Comparison of ENCODE assay signal across 9 mouse cellular contexts in the genomic region with DNA sequence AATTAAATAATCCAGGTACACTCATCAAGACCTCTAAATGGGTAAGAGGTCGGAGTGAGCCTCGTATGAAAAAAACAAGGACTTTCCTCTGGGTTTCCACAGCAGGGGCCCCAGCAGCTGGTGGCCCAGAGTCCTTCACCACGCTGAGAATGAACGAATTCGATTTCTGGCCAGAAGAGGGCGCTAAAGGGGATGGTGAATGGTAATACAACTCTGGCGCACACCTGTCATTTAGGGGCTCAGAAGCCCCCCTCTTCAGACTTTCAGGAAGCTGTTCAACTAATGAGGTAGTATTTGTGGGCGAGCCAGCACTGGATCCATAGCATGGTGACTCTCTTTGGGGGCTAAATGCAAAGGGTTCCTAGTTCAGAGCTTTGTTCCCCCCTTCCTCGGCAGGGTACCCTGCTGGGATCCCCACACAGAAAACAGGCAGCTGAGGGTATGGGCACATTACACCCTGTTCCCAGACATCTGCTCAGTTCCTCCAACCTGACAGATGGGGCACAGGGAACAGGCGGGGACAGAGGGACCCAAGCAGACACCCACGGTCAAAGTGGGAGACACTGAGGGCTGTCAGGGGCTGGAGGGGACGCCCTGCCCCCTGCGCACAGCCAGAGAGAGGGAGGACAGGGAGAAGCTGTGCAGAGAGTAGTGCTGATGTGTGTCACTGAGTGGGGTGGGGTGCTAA. TPM values are rescaled to one million over a fixed set of nuclear protein-coding genes. Genes with fewer than 3 reads are reported as not detected.
DNase-seq lines count a peak whose midpoint lies in the region; ATAC-seq and TF ChIP-seq lines count a peak whose summit lies in the region.
"Had no signal": no experiment of that assay in that cellular context is flagged by ENCODE, and none has a peak within 500 bp of the region (broad histone marks: within the 10 kb centered on the region; RNA-seq: fewer than 3 reads in every experiment).

No protein-coding gene starts in this region.

- H3K9ac ChIP-seq in forebrain, embryonic 11.5 days (ENCODE audit: low read length): no peak overlapping the region
- no peak overlapping the region for H3K9ac ChIP-seq in midbrain, embryonic 13.5 days (replicated peaks)

- no peak overlapping the region for H3K27ac ChIP-seq in bone marrow macrophage, adult 2 months (ENCODE audit: insufficient read depth, low read depth, low read length)
- H3K27ac ChIP-seq in forebrain, embryonic 11.5 days (ENCODE audit: low read depth, low read length): no peak overlapping the region
- H3K27ac ChIP-seq in midbrain, embryonic 13.5 days: no peak overlapping the region

- DNase-seq in heart, adult 18-20 months: peak; percentile 28 to 76
- DNase-seq in heart, postnatal 25 days (ENCODE audit: low spot score): no peak
- peak; percentile 59 for DNase-seq in CD4-positive helper T cell, adult 2 months (ENCODE audit: low read depth, low spot score)
- peak; percentile 72 for DNase-seq in forebrain, embryonic 11.5 days (ENCODE audit: low spot score)
- peak; percentile 69 to 70 for DNase-seq in layer of hippocampus, adult 8-10 months (ENCODE audit: low spot score in 2 of 2)
- peak; percentile 69 for DNase-seq in thymus, postnatal 25 days

- H3K4me2 ChIP-seq in forebrain, embryonic 11.5 days (ENCODE audit: low read depth, low read length, severe bottlenecking): no peak overlapping the region
- H3K4me2 ChIP-seq in midbrain, embryonic 13.5 days (replicated peaks): no peak overlapping the region

- H3K4me1 ChIP-seq in bone marrow macrophage, adult 2 months (ENCODE audit: control insufficient read depth, insufficient read depth, low read length): no peaks in the 10 kb centered on the region
- 0 out of 2 replicates have a peak, but pooled peaks cover 5% of the 10 kb centered on the region for H3K4me1 ChIP-seq in forebrain, embryonic 11.5 days (replicated peaks; ENCODE audit: control insufficient read depth, insufficient read depth, low read length)
- H3K4me1 ChIP-seq in midbrain, embryonic 13.5 days (replicated peaks): peaks cover 42% of the 10 kb centered on the region

- H3K4me3 ChIP-seq in bone marrow macrophage, adult 2 months (ENCODE audit: insufficient read depth, low read length): no peak overlapping the region
- no peak overlapping the region for H3K4me3 ChIP-seq in forebrain, embryonic 11.5 days (ENCODE audit: low read depth, low read length)
- no peak overlapping the region for H3K4me3 ChIP-seq in midbrain, embryonic 13.5 days (replicated peaks)

- intact Hi-C loops in heart, postnatal 25 days (cut with DNase I): loop anchor here (2.0 kb wide), 1 partner anchor 95 kb away; no protein-coding TSS in a partner anchor

- TF ChIP-seq CTCF in bone marrow macrophage, adult 2 months (IDR thresholded peaks at IDR 0.05; ENCODE audit: low read depth, low read length): peak; percentile 78; the same call in 1 of the 2 replicates

- peaks cover 2% of the 10 kb centered on the region; the same call in 1 of the 2 replicates for H3K27me3 ChIP-seq in forebrain, embryonic 11.5 days (ENCODE audit: control insufficient read depth, insufficient read depth, low read length)
- H3K27me3 ChIP-seq in midbrain, embryonic 13.5 days: peaks cover 43% of the 10 kb centered on the region

- 35% methylated on average over 13 of the region's 13 CpGs for WGBS in forebrain, embryonic 11.5 days
- whole genome bisulfite sequencing in midbrain, embryonic 13.5 days: 39% methylated on average over 13 of the region's 13 CpGs

- no peaks in the 10 kb centered on the region; the same call in 1 of the 2 replicates for H3K36me3 ChIP-seq in forebrain, embryonic 11.5 days (ENCODE audit: control insufficient read depth, insufficient read depth, low read length)
- H3K36me3 ChIP-seq in midbrain, embryonic 13.5 days: peaks cover 70% of the 10 kb centered on the region

- H3K9me3 ChIP-seq in forebrain, embryonic 11.5 days (ENCODE audit: control insufficient read depth, low read length): no peaks in the 10 kb centered on the region
- no peaks in the 10 kb centered on the region for H3K9me3 ChIP-seq in midbrain, embryonic 13.5 days

- no peak for ATAC-seq in forebrain, embryonic 11.5 days (replicated peaks; ENCODE audit: low FRiP score)
- 0 out of 2 replicates have a peak, but pooled peaks have one; percentile 18 for ATAC-seq in midbrain, embryonic 13.5 days

- no peak for TF ChIP-seq POLR2A in bone marrow macrophage, adult 2 months (IDR thresholded peaks at IDR 0.05; ENCODE audit: borderline replicate concordance, low read depth, low read length)

RNA-seq across cellular contexts. Expression of a gene that starts 7.6 kb away (rescaled TPM):
- total RNA-seq in heart, adult 18-20 months (2021): 10 to 100 TPM; 15.8 to 17.1 TPM
- 10 to 100 TPM; 14.7 TPM for total RNA-seq in heart, postnatal 25 days (2021)
- polyA plus RNA-seq in bone marrow macrophage, adult 2 months (2012; ENCODE audit: insufficient read depth, insufficient read length, missing spikeins): 10.8 and 13.1 TPM in 2 replicates
- polyA plus RNA-seq in forebrain, embryonic 11.5 days (2014; fragmentation: Nextera tagmentation; extraction: Ambion mirVana): 37.3 and 39.7 TPM in 2 replicates
- total RNA-seq in layer of hippocampus, adult 8-10 months (2022): 1,000 to 10,000 TPM; 1,589 to 1,685 (median 1,649) TPM
- polyA plus RNA-seq in midbrain, embryonic 13.5 days (2015; fragmentation: Nextera tagmentation; extraction: Ambion mirVana): 67.8 and 71.3 TPM in 2 replicates

RNA-seq across cellular contexts. Expression of a gene that starts 7.7 kb away (rescaled TPM):
- total RNA-seq in heart, adult 18-20 months (2021): 10 to 100 TPM; 30.9 to 32.1 TPM
- total RNA-seq in heart, postnatal 25 days (2021): 10 to 100 TPM; 29.6 to 33.5 TPM
- polyA plus RNA-seq in bone marrow macrophage, adult 2 months (2012; ENCODE audit: insufficient read depth, insufficient read length, missing spikeins): 25.3 and 30.6 TPM in 2 replicates
- polyA plus RNA-seq in forebrain, embryonic 11.5 days (2014; fragmentation: Nextera tagmentation; extraction: Ambion mirVana): 30.1 and 31.5 TPM in 2 replicates
- total RNA-seq in layer of hippocampus, adult 8-10 months (2022): 10 to 100 TPM; 63.5 to 77.5 (median 67.4) TPM
- polyA plus RNA-seq in midbrain, embryonic 13.5 days (2015; fragmentation: Nextera tagmentation; extraction: Ambion mirVana): 37.0 and 38.7 TPM in 2 replicates

RNA-seq across cellular contexts. Expression of a gene that starts 9.6 kb away (rescaled TPM):
- total RNA-seq in heart, adult 18-20 months (2021): not detected
- not detected for total RNA-seq in heart, postnatal 25 days (2021)
- polyA plus RNA-seq in bone marrow macrophage, adult 2 months (2012; ENCODE audit: insufficient read depth, insufficient read length, missing spikeins): not detected in 2 replicates
- 0.21 and 0.32 TPM in 2 replicates for polyA plus RNA-seq in forebrain, embryonic 11.5 days (2014; fragmentation: Nextera tagmentation; extraction: Ambion mirVana)
- total RNA-seq in layer of hippocampus, adult 8-10 months (2022): not detected
- 0.82 and 1.7 TPM in 2 replicates for polyA plus RNA-seq in midbrain, embryonic 13.5 days (2015; fragmentation: Nextera tagmentation; extraction: Ambion mirVana)
- total RNA-seq: adrenal gland, adult 18-20 months had no signal

Comparison
In these comparisons a context has a peak if more than half of its experiments do, and no peak if none do; other contexts are left out.
1. RNA of a gene that starts 7.6 kb away (total RNA-seq): 1,589 to 1,685 TPM in layer of hippocampus, adult 8-10 months; 15.8 to 17.1 TPM in heart, adult 18-20 months and 14.7 TPM in heart, postnatal 25 days; every median in the first group is over 10 times any median in the second.